Mouse (Mus musculus) G1E (cell line): Measurements from ENCODE around the gene Dhx37.

Source experiments
- CTCF ChIP-seq: IDR thresholded peaks from 2 replicates; pipeline ENCODE4 v1.5.1; 2012; ENCODE audit warnings: low read depth, low read length, inconsistent platforms, mixed read lengths
- GATA1 ChIP-seq: IDR thresholded peaks from 2 replicates; pipeline ENCODE4 v1.6.1; 2012; ENCODE audit warnings: borderline replicate concordance, low read length, inconsistent platforms, mixed read lengths
- GATA2 ChIP-seq: IDR thresholded peaks from 2 replicates; pipeline ENCODE4 v1.6.1; 2012; ENCODE audit warnings: low read depth, low read length, inconsistent platforms, borderline replicate concordance
- POLR2AphosphoS5 ChIP-seq: IDR thresholded peaks from 2 replicates; pipeline ENCODE4 v1.6.1; 2012; ENCODE audit warnings: low read depth, low read length, inconsistent platforms; ENCODE audit not compliant: insufficient replicate concordance
- TAL1 ChIP-seq: conservative IDR thresholded peaks from 2 replicates; pipeline ENCODE4 v1.6.1; 2012; ENCODE audit warnings: low read depth, low read length, inconsistent platforms, mixed read lengths

DNA sequence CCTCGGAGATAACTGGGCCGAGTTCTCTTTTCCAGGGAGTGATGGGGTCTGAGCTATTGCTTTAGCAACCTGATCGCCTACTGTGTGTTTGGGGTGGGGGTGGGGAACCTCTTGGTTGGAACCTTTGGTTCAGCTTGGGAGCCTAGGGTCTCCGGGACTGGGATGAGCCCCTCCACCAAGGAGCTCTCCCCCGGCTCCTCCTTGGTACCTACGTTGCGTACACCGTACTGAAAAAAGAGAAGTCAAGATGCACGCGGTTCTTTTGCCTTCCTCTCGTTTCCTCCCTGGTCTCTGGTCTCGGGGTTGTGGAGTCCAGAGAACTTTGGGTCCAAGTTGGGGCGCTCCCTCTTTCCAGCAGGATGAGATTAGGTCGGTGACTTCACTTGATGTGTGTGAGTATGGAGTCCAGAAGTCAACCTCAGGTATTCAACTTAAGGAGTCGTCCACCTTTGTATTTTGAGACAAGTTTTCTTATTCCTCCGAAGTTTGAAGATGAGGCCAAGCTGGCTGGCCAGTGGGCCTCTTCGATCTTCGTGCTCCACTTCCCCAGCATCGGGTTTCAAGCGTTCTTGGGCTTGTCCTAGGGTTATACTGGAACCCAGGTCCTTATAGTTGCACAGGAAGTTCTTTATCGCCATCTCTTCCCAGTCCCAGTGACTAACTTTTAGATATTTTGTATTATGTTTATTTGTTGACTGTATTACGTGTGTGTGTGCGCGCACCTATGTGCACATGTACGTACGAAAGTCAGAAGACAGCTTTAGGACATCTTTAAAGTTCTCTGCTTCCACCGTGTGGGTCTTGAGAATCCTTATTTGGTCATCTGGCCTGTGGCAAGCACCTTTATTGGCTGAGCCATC lies 8.4 kb upstream of the Dhx37 start:
- TF ChIP-seq CTCF: no peak
- no peak for TF ChIP-seq POLR2AphosphoS5
- TF ChIP-seq TAL1: no peak
- no peak for TF ChIP-seq GATA1
- no peak for TF ChIP-seq GATA2
